Mouse (Mus musculus): ENCODE measurements around the gene Skida1.

DNA sequence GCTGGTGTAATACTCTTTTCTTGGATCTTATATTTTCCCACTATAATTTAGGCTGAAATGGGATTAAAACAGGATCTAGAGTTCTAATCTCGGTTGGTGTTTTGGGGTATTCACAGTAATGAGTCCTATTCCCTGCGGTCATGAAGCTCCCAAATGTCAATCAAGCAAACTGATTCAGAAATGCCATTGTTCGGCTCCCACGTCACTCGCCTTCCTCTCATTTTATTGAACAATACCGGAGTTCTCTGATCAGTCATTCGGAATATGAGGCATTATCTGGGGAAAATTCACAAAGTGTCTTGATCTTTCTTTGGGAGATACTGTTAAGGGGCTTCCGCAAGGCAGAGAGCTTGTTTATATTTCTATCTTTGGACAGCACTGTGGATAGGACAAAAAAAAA, 18.3 kb downstream of the Skida1 start:
- TF ChIP-seq MAX (IDR thresholded peaks at IDR 0.05): no peak
- TF ChIP-seq CTCF (IDR thresholded peaks at IDR 0.05; ENCODE audit: control insufficient read depth, insufficient read depth, insufficient read length): no peak

Data from C2C12 (cell line).